Mouse (Mus musculus): ENCODE data around the gene Hectd1.

DNA sequence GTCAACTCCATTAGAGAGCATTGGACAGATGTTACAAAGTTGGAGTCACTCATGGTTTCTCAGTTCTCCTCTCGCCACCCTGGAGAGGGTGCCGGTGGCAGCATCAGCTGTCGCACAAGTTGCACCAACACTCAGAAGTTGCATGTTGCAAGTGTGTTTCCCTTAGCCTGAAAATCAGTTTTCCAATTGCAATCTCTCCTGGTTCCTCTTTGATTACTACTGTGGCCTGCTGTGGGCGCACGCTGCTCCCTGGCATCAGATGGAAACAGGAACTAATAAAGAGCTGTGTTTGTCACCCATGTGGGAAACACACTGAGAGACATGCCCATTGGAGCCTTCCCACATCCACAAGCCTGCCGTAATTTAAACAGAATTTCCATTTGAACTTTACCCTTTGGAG is 110.7 kb downstream of the Hectd1 start:
- TF ChIP-seq CTCF (IDR thresholded peaks at IDR 0.05; ENCODE audit: extremely low read depth, insufficient read depth, insufficient read length, insufficient replicate concordance) (no peak), POLR2A (IDR thresholded peaks at IDR 0.05; ENCODE audit: low read depth, low read length) (no peak)

Measured in spleen, adult 2 months (tissue).